Mouse (Mus musculus) myocyte (in vitro differentiated cells): Measurements from ENCODE around the gene Fam131b.

ENCODE experiments used
- E2F4 ChIP-seq: IDR thresholded peaks from one replicate; pipeline ENCODE4 v1.6.1; 2011; ENCODE audit warnings: mild to moderate bottlenecking, control low read depth, moderate library complexity; ENCODE audit not compliant: insufficient read depth
- MAX ChIP-seq: IDR thresholded peaks from one replicate; pipeline ENCODE4 v1.6.1; 2011; ENCODE audit warnings: low read depth, mild to moderate bottlenecking, control low read depth
- MYOD1 ChIP-seq, 3 experiments: IDR thresholded peaks; one replicate each; pipeline ENCODE4 v1.6.1; 2011; ENCODE audit warnings: control low read depth in 2 of 3, low read depth in 2 of 3, mild to moderate bottlenecking in 2 of 3, moderate library complexity in 1 of 3; ENCODE audit not compliant: insufficient read length in 2 of 3, control insufficient read depth in 1 of 3
- MYOG ChIP-seq, 3 experiments: IDR thresholded peaks; one replicate each; pipeline ENCODE4 v1.6.1; 2011; ENCODE audit warnings: control low read depth in 2 of 3, low read depth in 2 of 3, mild to moderate bottlenecking in 2 of 3; ENCODE audit not compliant: insufficient read length in 2 of 3, control insufficient read depth in 1 of 3, insufficient read depth in 1 of 3
- POLR2A ChIP-seq: IDR thresholded peaks from one replicate; pipeline ENCODE4 v1.6.1; 2011; ENCODE audit warnings: low read depth, mild to moderate bottlenecking, control low read depth, moderate library complexity; ENCODE audit not compliant: insufficient read length
- POLR2AphosphoS2 ChIP-seq: IDR thresholded peaks from one replicate; pipeline ENCODE4 v1.6.1; 2011; ENCODE audit warnings: low read depth, control low read depth; ENCODE audit not compliant: insufficient read length
- REST ChIP-seq: IDR thresholded peaks from one replicate; pipeline ENCODE4 v1.6.1; 2011; ENCODE audit warnings: mild to moderate bottlenecking, control low read depth, moderate library complexity; ENCODE audit not compliant: insufficient read depth, insufficient read length
- SRF ChIP-seq: IDR thresholded peaks from one replicate; pipeline ENCODE4 v1.6.1; 2011; ENCODE audit warnings: low read depth; ENCODE audit not compliant: control insufficient read depth, insufficient read length
- TCF12 ChIP-seq: IDR thresholded peaks from one replicate; pipeline ENCODE4 v1.6.1; 2011; ENCODE audit warnings: mild to moderate bottlenecking, control low read depth; ENCODE audit not compliant: poor library complexity, insufficient read depth, severe bottlenecking
- TCF3 ChIP-seq: IDR thresholded peaks from one replicate; pipeline ENCODE4 v1.6.1; 2011; ENCODE audit warnings: low read depth, control low read depth; ENCODE audit not compliant: insufficient read length
- USF1 ChIP-seq: IDR thresholded peaks from one replicate; pipeline ENCODE4 v1.6.1; 2011; ENCODE audit warnings: low read depth, mild to moderate bottlenecking, control low read depth, moderate library complexity

DNA sequence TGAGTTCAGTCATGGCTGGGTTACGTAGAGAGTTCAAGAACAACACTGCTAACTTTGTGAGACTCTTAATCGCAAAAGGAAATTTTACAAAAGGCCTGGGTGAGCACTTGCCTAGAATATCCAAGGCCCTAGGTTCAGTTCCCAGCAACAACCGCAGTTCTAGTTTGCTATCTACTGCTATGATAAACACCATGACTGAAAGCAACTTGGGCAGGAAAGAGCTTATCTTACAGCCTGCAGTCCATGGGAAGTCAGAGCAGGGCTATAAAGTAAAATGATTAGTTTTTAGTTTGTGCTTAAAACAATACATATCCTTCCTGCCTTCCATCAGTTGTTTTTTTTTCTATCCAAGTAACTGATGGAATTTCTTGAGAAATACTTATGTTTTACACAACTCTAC is 2.1 kb upstream of the Fam131b start:
- TF ChIP-seq POLR2A = no peak
- TF ChIP-seq TCF3 = no peak
- TF ChIP-seq E2F4 = no peak
- TF ChIP-seq MYOD1 (IDR thresholded peaks at IDR 0.05; ENCODE audit: control insufficient read depth in 1 of 3, insufficient read length in 2 of 3, low read depth in 2 of 3) = no peak
- TF ChIP-seq USF1 = no peak
- TF ChIP-seq SRF = no peak
- no peak for TF ChIP-seq MAX
- no peak for TF ChIP-seq REST
- no peak for TF ChIP-seq MYOG (IDR thresholded peaks at IDR 0.05; ENCODE audit: control insufficient read depth in 1 of 3, insufficient read depth in 1 of 3, insufficient read length in 2 of 3, low read depth in 2 of 3)
- TF ChIP-seq TCF12 = no peak
- no peak for TF ChIP-seq POLR2AphosphoS2
